Mouse (Mus musculus): ENCODE results near the gene Cacna1g. TPM values are rescaled to one million over a fixed set of nuclear protein-coding genes. Genes with fewer than 3 reads are reported as not detected.
A peak's percentile ranks its signal among the peaks of the same experiment; 100 is the strongest.

Cacna1g gene
- polyA plus RNA-seq, 1 experiment from 2014 or later = 32.7 TPM

GRCm38 (mm10) chr11:94491035-94491748 lies 17.2 kb upstream of the Cacna1g start:
- Histone ChIP-seq H3K4me1 (peaks cover 22% of the 10 kb centered on the region), H3K9me3 (no peaks in the 10 kb centered on the region), H3K4me3 (peak overlapping the region; percentile 61), H3K36me3 (no peaks in the 10 kb centered on the region), H3K27ac (peak overlapping the region; percentile 28; the same call in 1 of the 2 replicates), H3K4me2 (replicated peaks) (peak overlapping the region; percentile 86), H3K27me3 (peaks cover 10% of the 10 kb centered on the region; the same call in 1 of the 2 replicates), H3K9ac (peak overlapping the region; percentile 79)
- peak; percentile 67; the same call in 1 of the 2 replicates for ATAC-seq (ENCODE audit: low FRiP score, low read depth)
- WGBS = 6% methylated on average over 55 of the region's 55 CpGs

- ATAC-seq (ENCODE audit: low FRiP score, low read depth) = no peak
- H3K27me3 ChIP-seq = peaks cover 21% of the 10 kb centered on the region; the same call in 1 of the 2 replicates
- peaks cover 26% of the 10 kb centered on the region for H3K4me1 ChIP-seq
- no peaks in the 10 kb centered on the region for H3K9me3 ChIP-seq
- no peak overlapping the region for H3K27ac ChIP-seq
- H3K4me3 ChIP-seq = no peak overlapping the region
- no peak overlapping the region; the same call in 1 of the 2 replicates for H3K9ac ChIP-seq
- H3K4me2 ChIP-seq (replicated peaks) = no peak overlapping the region
- H3K36me3 ChIP-seq = no peaks in the 10 kb centered on the region
- WGBS = 29% methylated on average over 4 of the region's 4 CpGs
These were observed 15.7 kb upstream of the Cacna1g start for GRCm38 (mm10) chr11:94489745-94490144.

- Histone ChIP-seq H3K9ac (no peak overlapping the region), H3K4me1 (peaks cover 26% of the 10 kb centered on the region), H3K4me3 (no peak overlapping the region), H3K36me3 (no peaks in the 10 kb centered on the region), H3K27me3 (peaks cover 21% of the 10 kb centered on the region; the same call in 1 of the 2 replicates), H3K9me3 (no peaks in the 10 kb centered on the region), H3K27ac (no peak overlapping the region), H3K4me2 (replicated peaks) (no peak overlapping the region)
- 80% methylated on average over 11 of the region's 11 CpGs for WGBS
- no peak for ATAC-seq (ENCODE audit: low FRiP score, low read depth)
These were observed 15.0 kb upstream of the Cacna1g start for GRCm38 (mm10) chr11:94488767-94489533.

GRCm38 (mm10) chr11:94486001-94486400 lies 12.0 kb upstream of the Cacna1g start, which contains the start of gene Spata20:
TSS of gene Spata20 (minus strand) at chr11:94486179.
- no peak within 1 kb of the TSS; the same call in 1 of the 2 replicates for H3K9ac ChIP-seq
- H3K4me1 ChIP-seq = peaks cover 17% of the 10 kb centered on the region
- peak; percentile 84 for ATAC-seq (ENCODE audit: low FRiP score, low read depth)
- H3K27ac ChIP-seq = no peak within 1 kb of the TSS
- no peaks in the 10 kb centered on the region for H3K9me3 ChIP-seq
- peaks cover 16% of the 10 kb centered on the region; the same call in 1 of the 2 replicates for H3K27me3 ChIP-seq
- peak within 1 kb of the TSS; percentile 53 for H3K4me2 ChIP-seq (replicated peaks)
- H3K36me3 ChIP-seq = no peaks in the 10 kb centered on the region
- peak within 1 kb of the TSS; percentile 21 for H3K4me3 ChIP-seq
- 4% methylated on average over 24 of the region's 24 CpGs for WGBS

GRCm38 (mm10) chr11:94485223-94485622 lies 11.2 kb upstream of the Cacna1g start:
- ATAC-seq (ENCODE audit: low FRiP score, low read depth) = no peak
- Histone ChIP-seq H3K9me3 (no peaks in the 10 kb centered on the region), H3K27me3 (peaks cover 16% of the 10 kb centered on the region; the same call in 1 of the 2 replicates), H3K9ac (no peak overlapping the region), H3K36me3 (no peaks in the 10 kb centered on the region), H3K4me2 (replicated peaks) (no peak overlapping the region), H3K27ac (no peak overlapping the region), H3K4me3 (no peak overlapping the region), H3K4me1 (peaks cover 11% of the 10 kb centered on the region; the same call in 1 of the 2 replicates)
- 83% methylated on average over 5 of the region's 5 CpGs for WGBS

- Histone ChIP-seq H3K9me3 (no peaks in the 10 kb centered on the region), H3K36me3 (no peaks in the 10 kb centered on the region), H3K9ac (no peak overlapping the region), H3K4me2 (replicated peaks) (no peak overlapping the region), H3K27me3 (peaks cover 16% of the 10 kb centered on the region; the same call in 1 of the 2 replicates), H3K4me1 (peaks cover 6% of the 10 kb centered on the region; the same call in 1 of the 2 replicates), H3K27ac (no peak overlapping the region), H3K4me3 (no peak overlapping the region)
- 89% methylated on average over 9 of the region's 9 CpGs for WGBS
- ATAC-seq (ENCODE audit: low FRiP score, low read depth) = no peak
These were observed 10.6 kb upstream of the Cacna1g start for GRCm38 (mm10) chr11:94484636-94485035.

- whole genome bisulfite sequencing = 58% methylated on average over 14 of the region's 14 CpGs
These were observed 9.9 kb upstream of the Cacna1g start for GRCm38 (mm10) chr11:94483921-94484320.

GRCm38 (mm10) chr11:94483436-94483835 lies 9.4 kb upstream of the Cacna1g start:
- Histone ChIP-seq H3K4me1 (peaks cover 4% of the 10 kb centered on the region; the same call in 1 of the 2 replicates), H3K27me3 (peaks cover 16% of the 10 kb centered on the region; the same call in 1 of the 2 replicates), H3K27ac (no peak overlapping the region), H3K9ac (no peak overlapping the region), H3K36me3 (no peaks in the 10 kb centered on the region), H3K4me2 (replicated peaks) (no peak overlapping the region), H3K9me3 (no peaks in the 10 kb centered on the region), H3K4me3 (no peak overlapping the region)
- 69% methylated on average over 11 of the region's 11 CpGs for WGBS
- no peak for ATAC-seq (ENCODE audit: low FRiP score, low read depth)

More at GRCm38 (mm10) chr11:94483921-94484320, 9.9 kb upstream of the Cacna1g start:
- H3K9me3 ChIP-seq = no peaks in the 10 kb centered on the region
- ATAC-seq (ENCODE audit: low FRiP score, low read depth) = no peak
- H3K4me1 ChIP-seq = peaks cover 4% of the 10 kb centered on the region; the same call in 1 of the 2 replicates
- H3K9ac ChIP-seq = no peak overlapping the region
- H3K27ac ChIP-seq = no peak overlapping the region
- no peaks in the 10 kb centered on the region for H3K36me3 ChIP-seq
- no peak overlapping the region for H3K4me2 ChIP-seq (replicated peaks)
- H3K4me3 ChIP-seq = no peak overlapping the region
- peaks cover 16% of the 10 kb centered on the region; the same call in 1 of the 2 replicates for H3K27me3 ChIP-seq

GRCm38 (mm10) chr11:94482738-94483137 lies 8.7 kb upstream of the Cacna1g start:
- H3K36me3 ChIP-seq = no peaks in the 10 kb centered on the region
- no peak overlapping the region for H3K4me2 ChIP-seq (replicated peaks)
- peaks cover 21% of the 10 kb centered on the region for H3K27me3 ChIP-seq
- H3K4me1 ChIP-seq = peaks cover 5% of the 10 kb centered on the region
- no peak overlapping the region for H3K9ac ChIP-seq
- ATAC-seq (ENCODE audit: low FRiP score, low read depth) = no peak
- H3K4me3 ChIP-seq = no peak overlapping the region
- H3K27ac ChIP-seq = no peak overlapping the region
- H3K9me3 ChIP-seq = no peaks in the 10 kb centered on the region
- 93% methylated on average over 11 of the region's 11 CpGs for WGBS

- no peak for ATAC-seq (ENCODE audit: low FRiP score, low read depth)
- Histone ChIP-seq H3K27me3 (peaks cover 24% of the 10 kb centered on the region), H3K4me1 (peaks cover 13% of the 10 kb centered on the region), H3K36me3 (no peaks in the 10 kb centered on the region), H3K9me3 (no peaks in the 10 kb centered on the region), H3K4me2 (replicated peaks) (no peak overlapping the region), H3K27ac (no peak overlapping the region), H3K9ac (no peak overlapping the region), H3K4me3 (no peak overlapping the region)
- 91% methylated on average over 7 of the region's 7 CpGs for WGBS
These were observed 8.0 kb upstream of the Cacna1g start for GRCm38 (mm10) chr11:94481963-94482362.

- Histone ChIP-seq H3K9me3 (no peaks in the 10 kb centered on the region), H3K4me1 (peaks cover 20% of the 10 kb centered on the region), H3K9ac (no peak overlapping the region), H3K4me3 (no peak overlapping the region), H3K27me3 (peaks cover 24% of the 10 kb centered on the region), H3K36me3 (no peaks in the 10 kb centered on the region), H3K4me2 (replicated peaks) (no peak overlapping the region), H3K27ac (no peak overlapping the region)
- WGBS = 88% methylated on average over 9 of the region's 9 CpGs
- no peak for ATAC-seq (ENCODE audit: low FRiP score, low read depth)
These were observed 6.4 kb upstream of the Cacna1g start for GRCm38 (mm10) chr11:94480382-94480781.

GRCm38 (mm10) chr11:94477651-94478050 lies 3.7 kb upstream of the Cacna1g start:
- H3K4me3 ChIP-seq = no peak overlapping the region
- peaks cover 22% of the 10 kb centered on the region for H3K27me3 ChIP-seq
- no peak for ATAC-seq (ENCODE audit: low FRiP score, low read depth)
- 49% methylated on average over 6 of the region's 6 CpGs for WGBS
- H3K4me2 ChIP-seq (replicated peaks) = no peak overlapping the region
- H3K4me1 ChIP-seq = peaks cover 30% of the 10 kb centered on the region
- no peaks in the 10 kb centered on the region for H3K9me3 ChIP-seq
- H3K27ac ChIP-seq = no peak overlapping the region
- H3K9ac ChIP-seq = peak overlapping the region; percentile 39; the same call in 1 of the 2 replicates
- H3K36me3 ChIP-seq = no peaks in the 10 kb centered on the region

Measured in limb, embryonic 13.5 days (tissue).